Mouse (Mus musculus) megakaryocyte, adult 5-6 weeks (primary cell): ENCODE data around the gene Nek5. TPM values are rescaled to one million over a fixed set of nuclear protein-coding genes. Genes with fewer than 3 reads are reported as not detected.

Experiments used
- ATAC-seq: 2 replicates; pipeline ENCODE4 v1.8.0; 2016; ENCODE audit warnings: mild to moderate bottlenecking, inconsistent platforms; ENCODE audit not compliant: poor library complexity, severe bottlenecking
- total RNA-seq, 2 experiments: library from RNA; stranded (forward) in 1 of 2; stranded (reverse) in 1 of 2; fragments of 153-499, 151-499 nt in 1 of 2; fragments of 221-1000, 200-1000 nt in 1 of 2; gene quantifications; 2 replicates each; pipeline versions ENCODE4 v1.2.3 to v1.2.4; 2015 to 2017

Nek5 gene
- total RNA-seq, 2 experiments from 2014 or later, result not detected

DNA sequence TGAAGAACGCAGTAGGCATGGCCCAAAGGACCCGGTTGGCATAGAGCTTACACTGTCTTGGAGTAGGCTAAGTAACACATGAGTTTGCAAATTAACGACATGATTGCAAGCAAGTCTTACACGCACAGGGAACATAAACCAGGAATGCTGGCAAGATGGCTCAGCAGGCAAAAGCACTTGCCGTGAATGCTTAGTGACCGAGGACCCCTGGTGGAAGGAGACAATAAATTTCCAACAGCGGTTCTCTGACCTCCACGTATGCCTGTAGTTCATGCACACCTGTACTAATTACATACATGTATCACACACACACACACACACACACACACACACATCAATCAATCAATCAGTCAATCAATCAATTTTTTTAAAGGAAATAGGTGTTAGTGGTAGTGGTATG, 33.3 kb downstream of the Nek5 start:
- ATAC-seq, result no peak

DNA sequence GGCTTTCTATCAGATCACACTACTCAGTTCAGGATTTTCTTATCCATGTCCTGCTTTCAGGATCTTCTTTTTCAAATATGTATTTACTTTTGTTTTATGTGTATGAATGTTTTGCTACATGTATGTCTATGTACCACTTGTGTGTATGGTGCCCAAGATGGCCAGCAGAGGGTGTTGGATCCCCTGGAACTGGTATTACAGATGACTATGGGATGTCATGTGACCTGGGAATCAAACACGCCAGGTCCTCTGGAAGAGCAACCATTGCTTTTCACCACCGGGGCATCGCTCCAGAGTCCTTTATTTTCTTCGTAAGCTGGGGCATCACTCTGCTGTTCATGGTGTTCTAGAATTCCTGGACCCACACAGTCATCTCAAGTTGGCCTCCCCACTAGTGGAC, 35.6 kb downstream of the Nek5 start:
- ATAC-seq, result no peak

- ATAC-seq, result peak; percentile 94
Measured at GRCm38 (mm10) chr8:22079313-22080007, 45.4 kb downstream of the Nek5 start.

DNA sequence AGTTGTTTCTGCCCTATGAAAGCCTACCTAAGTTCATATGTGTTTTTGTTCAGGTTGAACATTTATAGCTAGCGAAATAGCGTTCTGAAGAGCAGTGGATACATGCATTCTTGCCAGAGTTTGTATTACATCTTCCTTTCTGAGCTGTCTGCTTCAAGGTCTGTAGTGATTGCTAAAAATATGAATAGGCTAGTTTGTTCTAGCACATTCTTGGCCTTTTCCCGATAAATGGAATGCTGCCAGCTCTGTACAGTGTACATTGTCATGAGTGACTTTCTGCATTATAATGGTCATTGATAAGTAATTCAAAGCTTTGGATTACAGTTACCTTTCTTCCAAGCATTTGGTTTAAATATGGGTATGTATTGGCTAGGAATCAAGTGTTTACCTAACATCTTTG, 63.7 kb downstream of the Nek5 start:
- ATAC-seq, result no peak

DNA sequence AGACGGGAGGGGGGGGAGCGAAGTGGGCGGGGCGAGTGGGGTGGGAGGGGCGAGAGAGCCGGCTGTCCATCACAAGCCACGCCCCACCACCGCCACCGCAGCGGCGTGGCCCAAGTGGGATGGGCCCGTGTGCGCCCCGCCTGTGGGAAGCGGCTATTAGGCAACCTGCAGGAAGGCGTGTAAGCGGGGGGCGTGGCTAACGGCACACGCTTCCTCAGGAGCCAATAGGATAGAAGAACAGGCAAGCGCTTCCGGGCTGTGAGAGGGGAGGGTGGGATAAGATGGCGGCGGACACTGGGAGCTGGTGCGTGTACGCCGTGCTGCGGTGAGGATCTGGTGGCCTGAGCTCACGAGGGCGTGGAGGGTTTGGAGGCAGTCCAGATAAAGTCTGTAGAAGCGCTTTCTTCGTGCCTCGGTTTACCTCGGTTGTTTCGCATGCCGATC, 64.4 kb downstream of the Nek5 start, which contains the start of gene Alg11:
Gene Alg11, plus strand, starts transcription at position 276 of the 444 bp plus-strand sequence.
- peak; percentile 99 for ATAC-seq

- peak; percentile 28 for ATAC-seq
Measured at GRCm38 (mm10) chr8:22059821-22060445, 64.9 kb downstream of the Nek5 start, which contains the start of gene Atp7b. Gene Atp7b (minus strand): TSS chr8:22060305.

DNA sequence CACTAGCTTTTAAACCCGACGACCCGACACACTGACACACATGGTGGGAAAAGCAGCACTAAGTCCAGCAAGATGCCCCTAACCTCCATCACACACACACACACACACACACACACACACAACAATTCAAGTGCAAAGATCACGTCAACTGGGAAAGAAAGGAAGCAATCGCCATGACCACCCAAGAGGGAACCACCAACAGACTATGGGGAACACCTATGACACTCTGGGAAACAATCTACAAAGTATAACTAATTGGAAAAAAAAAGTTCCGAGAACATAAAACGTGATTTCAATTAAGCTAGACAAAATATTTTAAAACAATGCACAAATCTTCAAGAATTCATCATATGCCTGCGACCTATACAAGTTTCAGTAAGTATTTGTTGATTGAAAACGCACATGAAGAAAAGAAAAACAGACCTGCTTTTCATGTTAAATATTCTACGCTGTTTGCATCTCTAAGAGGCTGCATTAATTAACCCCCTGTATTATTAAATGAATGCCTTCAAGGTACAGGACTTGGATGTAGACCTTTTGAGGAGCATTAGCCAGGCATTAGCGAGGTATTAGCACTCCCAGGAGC, 65.6 kb downstream of the Nek5 start:
- no peak for ATAC-seq

GRCm38 (mm10) chr8:22058368-22058767, 66.5 kb downstream of the Nek5 start:
- ATAC-seq, result no peak

- no peak for ATAC-seq
Measured at GRCm38 (mm10) chr8:22056850-22057249, 68.0 kb downstream of the Nek5 start.

GRCm38 (mm10) chr8:22055492-22055877, 69.4 kb downstream of the Nek5 start:
- no peak for ATAC-seq

GRCm38 (mm10) chr8:22054674-22055491, 70.0 kb downstream of the Nek5 start:
- ATAC-seq, result no peak

GRCm38 (mm10) chr8:22047699-22048464, 77.0 kb downstream of the Nek5 start:
- peak; percentile 71 for ATAC-seq

GRCm38 (mm10) chr8:22043706-22044105, 81.1 kb downstream of the Nek5 start:
- no peak for ATAC-seq

DNA sequence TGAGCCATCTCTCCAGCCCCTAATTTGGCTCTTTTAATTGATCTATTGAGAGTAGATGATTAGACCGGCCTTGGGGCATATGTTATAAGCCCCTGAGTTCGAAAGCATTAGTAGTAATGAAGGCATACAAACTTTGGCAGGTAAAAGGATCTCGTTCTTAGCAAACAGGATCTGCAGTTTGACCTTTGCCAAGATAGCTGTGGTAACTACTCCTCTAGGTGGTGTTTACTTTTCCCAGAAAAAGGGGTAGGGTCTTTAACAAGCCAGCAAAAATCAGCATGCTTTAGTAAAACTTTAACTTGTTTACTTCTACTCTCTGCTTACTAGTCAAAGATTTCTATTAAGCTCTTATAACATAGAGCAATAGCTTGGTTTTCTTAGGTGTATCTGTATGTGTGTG, 82.3 kb downstream of the Nek5 start:
- no peak for ATAC-seq

GRCm38 (mm10) chr8:22040153-22040509, 84.7 kb downstream of the Nek5 start:
- no peak for ATAC-seq

DNA sequence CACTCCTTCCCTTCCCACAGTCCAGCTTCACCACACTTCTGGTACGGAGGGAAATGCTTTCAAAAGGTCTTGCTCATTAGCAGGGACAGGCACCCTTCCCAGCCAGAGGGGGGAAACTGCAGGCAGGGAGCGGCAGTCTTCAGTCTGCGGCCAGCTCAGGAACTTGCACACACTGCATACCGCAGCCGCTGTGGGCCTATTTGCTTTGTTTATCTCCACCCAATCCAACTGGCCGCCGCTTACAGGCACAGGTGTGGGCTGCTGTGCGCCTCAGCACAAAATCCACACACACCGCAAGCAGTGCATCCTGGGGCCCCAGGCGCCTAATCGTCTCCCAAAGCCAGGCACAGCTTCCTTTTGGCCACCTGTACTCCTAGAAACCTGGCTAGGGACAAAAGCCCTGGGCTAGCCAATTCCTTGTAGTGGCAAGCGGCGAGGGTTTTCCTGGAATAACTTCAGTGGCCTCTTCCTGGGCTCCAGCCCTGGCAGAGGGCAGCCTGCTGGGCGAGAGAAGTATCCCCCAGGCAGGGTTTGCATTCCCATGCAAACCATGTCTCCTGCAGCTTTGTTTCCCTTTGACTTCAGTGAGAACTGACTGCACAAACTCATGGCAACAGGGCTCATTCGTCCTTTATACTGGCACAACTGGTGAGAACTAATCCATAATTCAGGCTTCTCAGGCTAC, 85.2 kb downstream of the Nek5 start:
- no peak for ATAC-seq

DNA sequence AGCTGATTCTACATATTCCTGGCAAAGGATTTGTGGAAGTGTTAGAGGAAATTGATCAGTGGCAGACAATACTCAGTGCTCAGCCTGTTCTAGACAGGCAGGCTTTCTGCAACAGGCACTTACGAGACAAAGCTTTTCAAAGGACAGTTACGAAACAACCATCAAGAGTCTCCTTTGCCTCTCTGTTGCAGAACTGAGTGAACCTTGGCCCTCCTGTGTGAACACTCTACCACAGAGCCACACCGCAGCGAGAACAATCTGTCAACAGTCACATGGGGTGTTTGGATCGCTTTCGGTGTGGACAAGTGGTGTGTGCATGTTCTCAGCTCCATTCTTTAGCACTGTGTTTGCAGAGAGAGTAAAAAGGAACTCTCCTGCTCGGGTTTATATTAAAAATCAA, 87.8 kb downstream of the Nek5 start:
- no peak for ATAC-seq

- no peak for ATAC-seq
Measured at GRCm38 (mm10) chr8:22036137-22036536, 88.7 kb downstream of the Nek5 start.

DNA sequence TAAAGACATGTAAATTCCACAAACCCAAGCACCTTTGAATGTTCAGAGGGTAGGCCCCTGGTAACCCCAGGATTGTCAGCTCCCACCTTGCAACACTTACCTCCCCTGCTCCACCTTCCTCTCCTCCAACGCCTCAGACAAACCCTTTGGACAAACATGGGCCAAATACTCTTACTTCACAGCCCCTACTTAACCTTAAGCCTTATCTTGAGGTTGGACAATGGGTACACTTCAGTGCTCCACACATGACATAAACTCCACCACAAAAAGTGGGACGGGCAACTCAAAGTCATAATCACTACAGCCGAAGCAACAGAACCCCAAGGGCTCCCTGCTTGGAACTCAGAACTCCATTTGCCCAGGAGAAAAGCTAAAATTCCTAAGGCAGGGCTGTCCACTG, 93.9 kb downstream of the Nek5 start:
- ATAC-seq, result no peak

DNA sequence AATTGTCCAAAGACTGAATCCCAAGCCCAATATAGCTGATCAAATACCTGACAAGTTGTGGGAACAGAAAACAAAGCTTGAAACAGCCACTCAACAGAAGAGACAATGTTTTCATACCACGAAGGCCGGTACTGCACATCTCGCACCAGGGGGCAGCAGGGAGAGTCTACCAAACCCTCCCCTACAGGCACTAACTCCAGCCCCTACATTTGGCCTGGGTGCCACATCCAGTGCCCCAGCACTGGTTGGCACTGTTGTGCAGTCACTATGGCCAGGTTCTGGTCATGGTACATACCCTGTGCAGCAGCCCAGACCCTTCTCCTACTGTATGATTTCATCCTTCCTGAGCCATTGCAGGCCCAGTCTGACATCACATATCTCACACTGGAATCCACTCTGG, 95.9 kb downstream of the Nek5 start:
- no peak for ATAC-seq
